Mouse (Mus musculus) embryonic fibroblast, embryonic 13.5 days (primary cell): ENCODE results near the gene Ptprn2.

Experiments used
- CTCF ChIP-seq: IDR thresholded peaks from 2 replicates; pipeline ENCODE4 v1.5.1; 2011; ENCODE audit warnings: mild to moderate bottlenecking, control low read depth, low read length, moderate library complexity, borderline replicate concordance; ENCODE audit not compliant: insufficient read depth
- POLR2A ChIP-seq: IDR thresholded peaks from 2 replicates; pipeline ENCODE4 v1.6.1; 2011; ENCODE audit warnings: low read depth, mild to moderate bottlenecking, control low read depth, low read length, moderate library complexity

- TF ChIP-seq POLR2A (no peak), CTCF (no peak)
Measured at GRCm38 (mm10) chr12:116648584-116649206, 163.2 kb downstream of the Ptprn2 start.
